Mouse (Mus musculus) megakaryocyte, embryonic 14.5 days (primary cell): ENCODE results near the gene Ppp1r1c. TPM values are rescaled to one million over a fixed set of nuclear protein-coding genes. Genes with fewer than 3 reads are reported as not detected.

Experiments used
- H3K27me3 ChIP-seq: replicated peaks from 2 replicates; pipeline ENCODE3; 2012; ENCODE audit warnings: inconsistent platforms
- H3K36me3 ChIP-seq: replicated peaks from 2 replicates; pipeline ENCODE3; 2012; ENCODE audit warnings: low read length, inconsistent platforms, mixed read lengths
- H3K4me1 ChIP-seq: 2 replicates; pipeline ENCODE4 v1.6.1; 2012; ENCODE audit warnings: inconsistent platforms
- H3K4me3 ChIP-seq: replicated peaks from 2 replicates; pipeline ENCODE3; 2012; ENCODE audit warnings: moderate library complexity, mild to moderate bottlenecking, inconsistent platforms
- H3K9me3 ChIP-seq: 2 replicates; pipeline ENCODE4 v1.6.1; 2012; ENCODE audit warnings: inconsistent platforms
- FLI1 ChIP-seq: IDR thresholded peaks from 2 replicates; pipeline ENCODE4 v1.6.1; 2012; ENCODE audit warnings: low read length, inconsistent platforms, mixed read lengths
- GATA1 ChIP-seq: IDR thresholded peaks from 3 replicates; pipeline ENCODE4 v1.6.1; 2012; ENCODE audit warnings: mixed read lengths, low read length, inconsistent platforms, borderline replicate concordance
- polyA plus RNA-seq: library from polyadenylated mRNA; stranded (reverse); fragments of >175 nt; gene quantifications from 2 replicates; pipeline ENCODE4 v1.2.3, GENCODE M21; 2012; ENCODE audit warnings: low replicate concordance; ENCODE audit not compliant: insufficient read depth

The Ppp1r1c gene
- polyA plus RNA-seq, 1 experiment = not detected

GRCm38 (mm10) chr2:79777801-79778200, 70.2 kb downstream of the Ppp1r1c start:
- Histone ChIP-seq H3K27me3 (no peaks in the 10 kb centered on the region), H3K9me3 (no peaks in the 10 kb centered on the region), H3K4me1 (peaks cover 8% of the 10 kb centered on the region; the same call in 1 of the 2 replicates), H3K36me3 (no peaks in the 10 kb centered on the region), H3K4me3 (no peak overlapping the region)
- TF ChIP-seq GATA1 (no peak), FLI1 (no peak)

DNA sequence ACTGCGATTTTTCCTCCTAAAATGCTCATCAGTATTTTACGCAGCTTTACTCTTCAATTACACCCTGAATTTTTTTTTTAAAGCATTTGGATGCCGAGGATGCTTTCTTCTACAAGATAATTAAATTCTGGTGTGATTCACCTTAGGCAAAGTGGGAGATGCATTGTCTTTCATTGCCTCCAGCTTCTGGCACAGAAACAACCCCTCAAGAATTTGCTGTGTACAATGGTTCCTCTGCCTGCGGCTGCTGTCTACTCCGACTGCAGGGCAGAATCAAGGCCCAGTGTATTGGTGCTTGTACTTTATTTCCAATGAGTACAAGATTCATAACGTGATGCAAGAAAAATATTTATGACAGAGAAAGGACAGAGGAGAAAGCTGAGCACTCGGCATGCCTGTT, 73.2 kb downstream of the Ppp1r1c start:
- no peaks in the 10 kb centered on the region for H3K9me3 ChIP-seq
- H3K4me3 ChIP-seq = no peak overlapping the region
- no peak for TF ChIP-seq FLI1
- no peak for TF ChIP-seq GATA1
- no peaks in the 10 kb centered on the region for H3K27me3 ChIP-seq
- no peaks in the 10 kb centered on the region for H3K36me3 ChIP-seq
- H3K4me1 ChIP-seq = no peaks in the 10 kb centered on the region

- no peaks in the 10 kb centered on the region for H3K4me1 ChIP-seq
- H3K27me3 ChIP-seq = peaks cover 2% of the 10 kb centered on the region
- no peak for TF ChIP-seq GATA1
- no peak for TF ChIP-seq FLI1
- H3K36me3 ChIP-seq = no peaks in the 10 kb centered on the region
- H3K4me3 ChIP-seq = no peak overlapping the region
- no peaks in the 10 kb centered on the region for H3K9me3 ChIP-seq
These were observed 78.1 kb downstream of the Ppp1r1c start for GRCm38 (mm10) chr2:79785541-79786134.

DNA sequence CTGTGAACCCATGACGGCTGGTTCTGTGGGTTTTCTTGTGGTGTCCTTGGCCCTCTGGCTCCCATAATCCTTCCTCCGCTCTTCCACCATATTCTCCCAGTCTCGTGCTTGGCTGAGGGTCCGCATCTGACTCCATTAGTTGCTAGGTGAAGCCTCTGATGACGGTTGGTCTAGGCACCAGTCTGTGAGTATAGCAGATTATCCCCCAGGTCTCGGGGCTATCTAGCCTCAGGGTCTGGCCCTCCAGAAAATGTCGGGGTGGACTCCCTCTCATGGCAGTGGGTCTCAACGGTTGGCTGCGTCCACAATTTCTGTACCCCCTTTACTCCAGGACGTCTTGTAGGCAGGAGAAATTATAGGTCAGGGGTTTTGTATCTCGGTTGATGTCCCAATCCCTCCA, 78.9 kb downstream of the Ppp1r1c start:
- Histone ChIP-seq H3K4me1 (no peaks in the 10 kb centered on the region), H3K4me3 (no peak overlapping the region), H3K36me3 (no peaks in the 10 kb centered on the region), H3K9me3 (no peaks in the 10 kb centered on the region), H3K27me3 (peaks cover 2% of the 10 kb centered on the region)
- no peak for TF ChIP-seq FLI1
- no peak for TF ChIP-seq GATA1

GRCm38 (mm10) chr2:79793186-79793585, 85.6 kb downstream of the Ppp1r1c start:
- Histone ChIP-seq H3K4me3 (no peak overlapping the region), H3K27me3 (peaks cover 2% of the 10 kb centered on the region), H3K4me1 (no peaks in the 10 kb centered on the region), H3K36me3 (no peaks in the 10 kb centered on the region), H3K9me3 (no peaks in the 10 kb centered on the region)
- TF ChIP-seq FLI1 (no peak), GATA1 (no peak)

- H3K9me3 ChIP-seq = no peaks in the 10 kb centered on the region
- no peak overlapping the region for H3K4me3 ChIP-seq
- no peaks in the 10 kb centered on the region for H3K36me3 ChIP-seq
- no peaks in the 10 kb centered on the region for H3K4me1 ChIP-seq
- TF ChIP-seq GATA1 = no peak
- no peak for TF ChIP-seq FLI1
- H3K27me3 ChIP-seq = peaks cover 5% of the 10 kb centered on the region
These were observed 89.9 kb downstream of the Ppp1r1c start for GRCm38 (mm10) chr2:79797444-79797843.

DNA sequence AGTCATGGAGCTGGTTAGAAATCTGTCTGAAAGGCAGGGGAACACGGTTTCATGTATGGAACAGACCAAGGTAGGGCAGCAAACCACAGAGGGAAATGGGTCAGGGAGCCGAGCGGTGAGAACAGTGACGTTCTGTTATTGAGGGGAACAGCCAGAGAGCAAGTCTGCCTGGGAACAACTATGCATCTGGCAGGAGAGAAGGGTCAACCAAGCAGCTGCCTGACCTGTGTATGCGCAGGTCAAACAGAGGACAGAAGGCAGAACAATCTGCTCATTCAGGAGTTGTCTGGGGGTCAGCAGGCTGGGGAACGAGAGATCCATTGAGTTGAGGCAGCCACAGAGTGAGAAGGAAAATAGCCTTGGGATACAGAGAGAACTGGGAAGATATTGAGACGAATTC, 91.0 kb downstream of the Ppp1r1c start:
- no peaks in the 10 kb centered on the region for H3K9me3 ChIP-seq
- H3K36me3 ChIP-seq = no peaks in the 10 kb centered on the region
- H3K4me3 ChIP-seq = no peak overlapping the region
- H3K4me1 ChIP-seq = no peaks in the 10 kb centered on the region
- TF ChIP-seq FLI1 (no peak), GATA1 (no peak)
- H3K27me3 ChIP-seq = peaks cover 5% of the 10 kb centered on the region

GRCm38 (mm10) chr2:79815708-79816484, 108.3 kb downstream of the Ppp1r1c start:
- no peak overlapping the region for H3K4me3 ChIP-seq
- no peak for TF ChIP-seq GATA1
- TF ChIP-seq FLI1 = no peak
- no peaks in the 10 kb centered on the region for H3K36me3 ChIP-seq
- no peaks in the 10 kb centered on the region for H3K9me3 ChIP-seq
- no peaks in the 10 kb centered on the region for H3K27me3 ChIP-seq
- no peaks in the 10 kb centered on the region for H3K4me1 ChIP-seq

DNA sequence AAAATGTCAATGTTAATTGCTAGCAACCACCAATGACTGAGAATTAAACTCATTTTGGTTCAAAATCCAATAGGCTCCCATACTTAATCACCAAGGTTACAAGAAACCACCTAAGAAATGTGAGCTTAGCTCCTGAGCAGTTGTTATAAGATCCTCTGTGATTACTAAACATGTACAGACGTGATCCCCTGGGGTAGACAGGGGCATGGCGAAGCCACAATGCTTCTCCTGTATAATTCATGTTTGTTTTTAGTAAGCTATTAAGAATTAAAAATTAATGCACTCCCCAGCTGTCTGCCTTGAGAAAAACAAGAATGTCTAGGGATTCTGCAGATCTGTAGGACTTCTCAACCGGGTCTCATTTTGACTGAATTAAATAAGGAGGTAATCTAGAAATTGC, 112.0 kb downstream of the Ppp1r1c start:
- H3K36me3 ChIP-seq = no peaks in the 10 kb centered on the region
- no peak overlapping the region for H3K4me3 ChIP-seq
- no peaks in the 10 kb centered on the region for H3K4me1 ChIP-seq
- no peaks in the 10 kb centered on the region for H3K27me3 ChIP-seq
- no peaks in the 10 kb centered on the region for H3K9me3 ChIP-seq
- no peak for TF ChIP-seq GATA1
- TF ChIP-seq FLI1 = no peak

- Histone ChIP-seq H3K27me3 (no peaks in the 10 kb centered on the region), H3K4me3 (no peak overlapping the region), H3K4me1 (no peaks in the 10 kb centered on the region), H3K9me3 (no peaks in the 10 kb centered on the region), H3K36me3 (no peaks in the 10 kb centered on the region)
- TF ChIP-seq FLI1 (no peak), GATA1 (no peak)
These were observed 118.3 kb downstream of the Ppp1r1c start for GRCm38 (mm10) chr2:79825853-79826252.

GRCm38 (mm10) chr2:79839090-79839489, 131.5 kb downstream of the Ppp1r1c start:
- Histone ChIP-seq H3K36me3 (no peaks in the 10 kb centered on the region), H3K9me3 (no peaks in the 10 kb centered on the region), H3K4me3 (no peak overlapping the region), H3K27me3 (peaks cover 2% of the 10 kb centered on the region), H3K4me1 (peaks cover 5% of the 10 kb centered on the region; the same call in 1 of the 2 replicates)
- TF ChIP-seq GATA1 (no peak), FLI1 (no peak)
